Mouse (Mus musculus) lung, adult 2 months (tissue): ENCODE measurements around the gene Foxp2. TPM values are rescaled to one million over a fixed set of nuclear protein-coding genes. Genes with fewer than 3 reads are reported as not detected.

Source experiments
- DNase-seq: peaks from one replicate; pipeline ENCODE4 v3.0.0; 2022
- H3K4me1 ChIP-seq: fragments of 200-500 bp; 2 replicates; pipeline ENCODE4 v1.6.1; 2011; ENCODE audit warnings: low read length; ENCODE audit not compliant: control insufficient read depth, insufficient read depth
- H3K4me3 ChIP-seq: fragments of 200-500 bp; replicated peaks from 2 replicates; pipeline ENCODE3; 2011; ENCODE audit warnings: low read depth, mild to moderate bottlenecking, control low read depth, low read length; ENCODE audit errors: extremely low read depth
- CTCF ChIP-seq: fragments of 200-500 bp; IDR thresholded peaks from 2 replicates; pipeline ENCODE4 v1.5.1; 2011; ENCODE audit warnings: mild to moderate bottlenecking, low read length, control low read depth; ENCODE audit not compliant: insufficient read depth
- POLR2A ChIP-seq: fragments of 200-500 bp; IDR thresholded peaks from 2 replicates; pipeline ENCODE4 v1.6.1; 2011; ENCODE audit warnings: low read depth, mild to moderate bottlenecking, control low read depth, low read length, borderline replicate concordance; ENCODE audit errors: extremely low read depth
- WGBS: fragments of 180-500 bp; shearing (Covaris S2); methylation state at CpG from one replicate; pipeline ENCODE4 v1.1.7; 2018; 5-methylcytosine and 5-hydroxymethylcytosine counted together
- polyA plus RNA-seq: library from polyadenylated mRNA; depleted of rRNA; stranded (reverse); fragments of >200 nt; gene quantifications from 2 replicates; pipeline ENCODE4 v1.2.3, GENCODE M21; 2012

The Foxp2 gene
- polyA plus RNA-seq, 1 experiment, result 5.8 TPM

DNA sequence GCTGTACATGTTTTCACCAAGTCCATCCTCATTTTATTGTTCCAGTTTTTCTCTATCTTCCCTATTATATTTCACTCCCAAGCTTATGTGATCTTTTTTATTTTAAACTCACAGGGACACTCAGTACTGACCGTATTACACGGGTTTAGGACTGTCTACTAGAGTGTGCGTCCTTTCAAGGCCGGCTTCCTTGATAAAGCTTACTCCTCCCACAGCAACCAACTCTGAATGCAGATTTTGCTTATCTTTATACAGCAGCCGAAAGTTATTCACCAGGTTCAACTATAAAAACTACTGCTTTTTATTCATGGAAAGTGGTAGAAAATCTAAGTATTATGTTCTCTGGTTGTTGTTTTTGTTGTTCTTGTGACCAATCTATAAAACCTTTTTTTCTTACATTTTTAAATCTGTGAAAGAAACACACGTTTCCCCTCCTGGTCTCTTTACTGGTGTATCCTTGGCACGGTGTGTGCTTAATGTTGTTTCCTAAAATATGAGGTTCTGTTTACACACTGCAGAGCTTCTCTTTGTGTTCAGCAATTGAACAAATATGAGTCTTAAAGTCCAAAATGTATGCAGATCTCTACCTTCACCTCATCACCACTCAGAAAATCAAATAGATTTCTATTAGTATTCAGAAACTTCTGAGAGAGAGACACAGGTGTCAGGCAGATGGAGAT lies 128.4 kb downstream of the Foxp2 start:
- H3K4me1 ChIP-seq, result no peaks in the 10 kb centered on the region
- TF ChIP-seq CTCF (no peak), POLR2A (no peak)
- 67% methylated on average over 7 of the region's 7 CpGs for WGBS
- no peak for DNase-seq
- H3K4me3 ChIP-seq, result no peak overlapping the region

DNA sequence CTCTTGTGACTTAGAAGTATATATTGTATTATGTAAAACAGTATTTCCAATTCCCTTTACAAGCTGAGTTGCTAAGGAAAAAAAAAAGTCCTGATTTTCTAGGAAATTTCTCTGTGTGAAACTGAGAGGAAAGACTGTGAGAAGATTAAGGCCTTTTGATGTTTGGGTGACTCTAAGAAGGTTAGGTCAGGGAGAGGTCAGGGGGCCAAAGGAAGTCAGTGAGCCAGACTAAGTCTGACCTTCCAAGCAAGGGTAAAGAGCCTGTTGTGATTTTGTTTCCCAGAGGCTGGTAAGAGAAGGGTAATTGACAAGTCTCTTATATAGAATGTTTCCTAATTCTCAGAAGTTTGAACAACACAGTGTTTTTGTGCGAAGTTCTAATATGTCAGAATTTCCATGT lies 162.1 kb downstream of the Foxp2 start:
- Histone ChIP-seq H3K4me1 (no peaks in the 10 kb centered on the region), H3K4me3 (no peak overlapping the region)
- no peak for DNase-seq
- 77% methylated on average over 1 of the region's 1 CpGs for WGBS
- TF ChIP-seq CTCF (no peak), POLR2A (no peak)

DNA sequence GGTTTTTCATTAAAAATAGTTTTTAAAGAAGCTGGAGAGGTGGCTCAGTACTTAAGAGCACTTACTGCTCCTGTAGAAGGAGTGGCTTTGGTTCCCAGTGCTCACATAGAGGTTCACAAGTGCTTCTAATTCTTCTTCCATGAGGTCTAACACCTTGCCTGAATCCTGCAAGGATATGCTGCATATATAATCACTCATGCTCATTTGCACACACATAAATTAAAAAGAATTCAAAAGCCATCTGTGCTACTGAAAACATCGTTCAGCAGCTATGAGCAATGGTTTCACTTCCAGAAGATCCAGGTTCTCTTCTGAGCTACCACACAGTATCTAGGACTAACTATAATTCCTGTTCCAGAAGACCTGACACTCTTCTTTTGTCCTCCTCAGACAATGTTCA lies 200.4 kb downstream of the Foxp2 start:
- Histone ChIP-seq H3K4me1 (no peaks in the 10 kb centered on the region), H3K4me3 (no peak overlapping the region)
- TF ChIP-seq CTCF, result no peak
- TF ChIP-seq POLR2A, result no peak
- 83% methylated on average over 1 of the region's 1 CpGs for WGBS
- DNase-seq, result no peak

DNA sequence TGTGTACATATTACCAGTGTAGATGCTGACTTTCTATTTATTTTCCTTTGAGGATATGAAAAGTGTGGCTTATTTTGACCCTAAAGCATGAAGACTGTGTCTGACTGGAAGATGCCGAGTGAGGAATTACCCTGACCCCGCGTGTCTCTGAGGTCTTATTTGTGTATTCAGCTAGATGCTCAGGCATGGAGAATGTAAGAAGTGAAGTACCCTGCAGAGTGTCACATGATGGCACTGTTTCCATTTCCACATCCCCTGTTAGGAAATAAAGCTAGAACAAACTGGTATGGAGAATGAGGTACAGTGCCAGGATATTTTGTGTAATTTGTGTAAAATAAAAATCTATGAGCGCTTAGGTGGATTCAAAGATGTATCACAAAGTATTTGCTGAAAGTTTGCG lies 219.8 kb downstream of the Foxp2 start:
- H3K4me3 ChIP-seq, result no peak overlapping the region
- DNase-seq, result no peak
- WGBS, result 52% methylated on average over 5 of the region's 5 CpGs
- no peaks in the 10 kb centered on the region for H3K4me1 ChIP-seq
- no peak for TF ChIP-seq POLR2A
- TF ChIP-seq CTCF, result no peak

DNA sequence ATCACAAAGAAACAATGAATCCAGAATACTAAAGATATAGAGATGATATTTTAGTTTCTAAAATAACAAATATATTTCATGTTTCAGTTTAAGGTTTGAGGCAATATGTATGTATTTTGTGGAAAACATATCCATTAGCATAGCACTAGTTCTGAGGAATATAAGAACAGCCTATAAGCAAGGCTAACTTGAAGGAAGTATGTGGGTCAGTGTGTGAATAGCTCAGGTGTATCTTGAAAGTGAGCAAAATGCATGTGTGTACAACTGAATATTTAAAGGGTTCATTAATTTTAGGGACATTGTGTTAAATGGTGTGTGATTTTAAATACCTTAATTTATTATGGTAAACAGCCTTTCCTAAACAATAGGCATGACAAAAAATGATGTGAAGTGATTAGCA lies 220.2 kb downstream of the Foxp2 start:
- Histone ChIP-seq H3K4me1 (no peaks in the 10 kb centered on the region), H3K4me3 (no peak overlapping the region)
- TF ChIP-seq CTCF (no peak), POLR2A (no peak)
- no peak for DNase-seq

DNA sequence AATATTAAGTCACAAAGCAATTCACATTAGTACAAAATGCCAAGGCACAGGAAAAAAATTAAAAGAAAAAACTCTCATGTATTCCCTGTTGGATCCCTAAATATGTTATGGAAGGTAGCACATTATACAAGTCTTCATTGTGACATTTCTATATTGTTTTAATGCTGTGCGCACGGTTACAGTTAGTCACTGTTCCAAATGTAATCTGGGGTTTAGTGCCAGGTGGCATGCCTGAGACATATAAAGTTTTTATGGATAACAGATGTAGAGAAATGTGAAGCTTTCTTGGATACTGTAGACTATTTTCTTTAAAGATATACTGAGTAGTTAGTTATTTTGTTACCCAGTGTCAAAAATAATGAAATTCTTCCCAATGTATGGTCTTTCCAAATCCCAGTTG lies 229.0 kb downstream of the Foxp2 start:
- H3K4me3 ChIP-seq, result no peak overlapping the region
- TF ChIP-seq POLR2A, result no peak
- TF ChIP-seq CTCF, result no peak
- no peaks in the 10 kb centered on the region for H3K4me1 ChIP-seq
- no peak for DNase-seq
- 92% methylated on average over 2 of the region's 2 CpGs for WGBS

DNA sequence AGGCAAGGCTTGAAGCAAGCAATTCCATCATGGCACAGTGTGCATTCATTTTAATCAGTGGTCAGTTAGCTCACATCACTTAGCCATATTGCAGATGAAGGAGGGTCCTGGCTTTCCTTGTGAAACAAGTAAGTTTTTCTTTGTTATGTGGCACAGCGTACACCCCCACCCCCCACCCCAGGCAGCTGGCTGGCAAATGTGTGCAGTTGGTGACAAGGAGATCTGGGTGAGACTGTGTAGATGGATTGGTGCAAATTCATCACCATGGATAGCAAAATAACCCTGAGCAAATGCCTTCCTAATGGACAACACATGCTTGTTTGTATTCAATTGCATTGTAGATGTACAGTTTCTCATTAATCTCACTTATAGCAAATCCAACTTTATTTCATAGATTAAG lies 240.9 kb downstream of the Foxp2 start:
- TF ChIP-seq CTCF (no peak), POLR2A (no peak)
- WGBS, result 94% methylated on average over 1 of the region's 1 CpGs
- DNase-seq, result no peak

DNA sequence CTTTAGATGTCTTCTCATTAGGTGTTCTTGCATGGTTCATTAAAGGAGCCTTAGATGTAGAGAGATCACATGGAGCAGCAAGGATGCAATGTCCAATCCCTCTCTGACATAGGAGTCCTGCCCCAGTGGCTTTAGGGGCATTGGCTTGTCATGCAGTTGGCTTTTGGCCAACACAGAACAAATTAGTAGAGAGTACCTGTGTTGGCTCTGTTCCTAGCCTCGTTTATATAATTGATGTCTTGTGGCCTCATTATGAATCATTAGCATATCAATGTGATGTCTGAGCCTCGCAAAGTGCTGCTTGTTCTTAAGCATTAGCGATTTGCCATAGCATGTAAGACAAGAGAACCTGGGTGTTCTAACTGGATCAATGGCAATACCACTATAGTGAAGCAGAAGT lies 250.5 kb downstream of the Foxp2 start:
- DNase-seq, result no peak
- TF ChIP-seq CTCF (no peak), POLR2A (no peak)
- H3K4me3 ChIP-seq, result no peak overlapping the region
- H3K4me1 ChIP-seq, result no peaks in the 10 kb centered on the region
- 76% methylated on average over 3 of the region's 3 CpGs for WGBS

More for the DNA sequence above, 240.9 kb downstream of the Foxp2 start:
- H3K4me1 ChIP-seq, result no peaks in the 10 kb centered on the region
- H3K4me3 ChIP-seq, result no peak overlapping the region

DNA sequence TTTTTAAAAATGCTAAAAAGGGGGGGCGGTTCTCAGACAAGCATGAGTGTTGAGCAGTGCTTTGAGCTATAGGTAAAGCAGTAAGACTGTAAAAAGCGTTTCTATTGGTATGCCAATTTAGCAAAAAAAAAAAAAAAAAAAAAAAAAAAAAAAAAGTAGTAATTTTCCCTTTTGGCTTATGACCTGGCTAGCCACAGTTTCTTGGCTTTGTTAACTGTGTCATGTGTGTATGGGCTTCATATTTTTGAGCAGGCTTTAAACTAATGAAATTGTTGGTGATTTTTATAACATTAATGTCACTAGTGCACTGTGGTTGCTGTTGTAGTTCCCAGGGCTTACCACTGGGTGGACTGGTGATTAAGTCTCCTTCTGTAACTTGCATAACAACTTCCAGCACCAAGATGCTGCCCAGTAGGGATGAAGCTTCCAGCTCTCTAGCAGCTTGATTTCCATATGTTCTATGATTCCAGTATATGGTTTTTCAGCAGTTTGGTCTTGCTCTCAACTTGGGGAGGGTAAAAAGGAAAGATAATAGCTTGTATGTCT lies 262.4 kb downstream of the Foxp2 start:
- H3K4me1 ChIP-seq, result no peaks in the 10 kb centered on the region
- WGBS, result 82% methylated on average over 2 of the region's 2 CpGs
- H3K4me3 ChIP-seq, result no peak overlapping the region
- TF ChIP-seq POLR2A (no peak), CTCF (no peak)
- no peak for DNase-seq

DNA sequence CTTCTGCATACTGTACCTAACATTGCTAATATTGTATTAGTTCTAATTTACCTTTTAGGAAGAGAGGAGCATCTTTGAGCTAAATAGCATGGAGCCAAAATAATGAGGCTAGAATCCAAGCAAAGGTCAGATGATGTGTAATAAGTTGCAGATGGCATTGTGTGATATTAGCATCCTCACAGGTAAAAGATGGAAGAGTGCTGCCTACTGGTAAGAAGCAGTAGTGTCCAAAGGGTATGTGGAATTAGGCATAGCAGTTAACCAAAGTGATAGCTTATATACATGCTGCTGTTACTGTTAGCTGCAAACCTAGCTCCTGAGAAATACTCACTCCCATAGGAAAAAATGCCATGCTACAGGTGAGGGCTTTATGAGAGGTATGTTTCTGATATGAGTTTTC lies 275.6 kb downstream of the Foxp2 start:
- no peak for DNase-seq
- TF ChIP-seq POLR2A, result no peak
- no peak for TF ChIP-seq CTCF
- H3K4me3 ChIP-seq, result no peak overlapping the region
- H3K4me1 ChIP-seq, result no peaks in the 10 kb centered on the region
